Mouse (Mus musculus): Measurements from ENCODE around the gene Ilf3. TPM values are rescaled to one million over a fixed set of nuclear protein-coding genes. Genes with fewer than 3 reads are reported as not detected.
"Not testable (repeated sequence)": the region's sequence is repeated elsewhere in the genome, so short reads cannot be mapped to it uniquely, and the experiment has no call there.

Ilf3 gene
- 122 and 235 TPM in 2 replicates for polyA plus RNA-seq (2014; fragmentation: Nextera tagmentation; extraction: Ambion mirVana)

GRCm38 (mm10) chr9:21367357-21368111, at the start of gene Ilf3:
Gene Ilf3 (plus strand): TSS chr9:21367871.
- under 1% methylated on average over 60 of the region's 66 CpGs for WGBS
- no peaks in the 10 kb centered on the region for H3K9me3 ChIP-seq (ENCODE audit: control insufficient read depth, low read length)
- H3K9ac ChIP-seq (ENCODE audit: low read depth, low read length): peak within 1 kb of the TSS; percentile 93

GRCm38 (mm10) chr9:21318792-21319191, 48.9 kb upstream of the Ilf3 start:
- no peak for ATAC-seq (ENCODE audit: low FRiP score, low TSS enrichment)
- WGBS: 95% methylated on average over 6 of the region's 6 CpGs

More at GRCm38 (mm10) chr9:21367357-21368111, at the start of gene Ilf3:
- H3K4me1 ChIP-seq (ENCODE audit: control insufficient read depth, insufficient read depth, low read length): peaks cover 5% of the 10 kb centered on the region; the same call in 1 of the 2 replicates
- peak within 1 kb of the TSS; percentile 70 for H3K4me2 ChIP-seq (replicated peaks; ENCODE audit: low read depth, low read length)
- H3K27me3 ChIP-seq (ENCODE audit: control insufficient read depth, insufficient read depth, low read length): no peaks in the 10 kb centered on the region; the same call in 1 of the 2 replicates
- H3K4me3 ChIP-seq (ENCODE audit: low read length): peak within 1 kb of the TSS; percentile 97
- ATAC-seq (ENCODE audit: low FRiP score, low TSS enrichment): peak; percentile 88
- H3K27ac ChIP-seq (ENCODE audit: low read depth, low read length): peak within 1 kb of the TSS; percentile 91
- peaks cover 6% of the 10 kb centered on the region; the same call in 1 of the 2 replicates for H3K36me3 ChIP-seq (ENCODE audit: control insufficient read depth, insufficient read depth, low read length)

GRCm38 (mm10) chr9:21319503-21319902, 48.2 kb upstream of the Ilf3 start:
- ATAC-seq (ENCODE audit: low FRiP score, low TSS enrichment): no peak
- Histone ChIP-seq H3K4me3 (ENCODE audit: low read length) (no peak overlapping the region), H3K27ac (ENCODE audit: low read depth, low read length) (no peak overlapping the region), H3K4me2 (replicated peaks; ENCODE audit: low read depth, low read length) (no peak overlapping the region), H3K36me3 (ENCODE audit: control insufficient read depth, insufficient read depth, low read length) (no peaks in the 10 kb centered on the region), H3K27me3 (ENCODE audit: control insufficient read depth, insufficient read depth, low read length) (no peaks in the 10 kb centered on the region), H3K9ac (ENCODE audit: low read depth, low read length) (no peak overlapping the region), H3K4me1 (ENCODE audit: control insufficient read depth, insufficient read depth, low read length) (peaks cover 9% of the 10 kb centered on the region), H3K9me3 (ENCODE audit: control insufficient read depth, low read length) (no peaks in the 10 kb centered on the region)
- 93% methylated on average over 4 of the region's 4 CpGs for WGBS

More at GRCm38 (mm10) chr9:21318792-21319191, 48.9 kb upstream of the Ilf3 start:
- Histone ChIP-seq H3K36me3 (ENCODE audit: control insufficient read depth, insufficient read depth, low read length) (no peaks in the 10 kb centered on the region), H3K27ac (ENCODE audit: low read depth, low read length) (no peak overlapping the region), H3K9ac (ENCODE audit: low read depth, low read length) (no peak overlapping the region), H3K4me1 (ENCODE audit: control insufficient read depth, insufficient read depth, low read length) (peaks cover 9% of the 10 kb centered on the region), H3K4me3 (ENCODE audit: low read length) (no peak overlapping the region), H3K27me3 (ENCODE audit: control insufficient read depth, insufficient read depth, low read length) (no peaks in the 10 kb centered on the region), H3K9me3 (ENCODE audit: control insufficient read depth, low read length) (no peaks in the 10 kb centered on the region), H3K4me2 (replicated peaks; ENCODE audit: low read depth, low read length) (no peak overlapping the region)

GRCm38 (mm10) chr9:21320280-21320618, 47.4 kb upstream of the Ilf3 start:
- WGBS: 25% methylated on average over 4 of the region's 4 CpGs
- peaks cover 9% of the 10 kb centered on the region for H3K4me1 ChIP-seq (ENCODE audit: control insufficient read depth, insufficient read depth, low read length)
- peak; percentile 39 for ATAC-seq (ENCODE audit: low FRiP score, low TSS enrichment)
- H3K9me3 ChIP-seq (ENCODE audit: control insufficient read depth, low read length): no peaks in the 10 kb centered on the region
- H3K27ac ChIP-seq (ENCODE audit: low read depth, low read length): no peak overlapping the region
- H3K4me2 ChIP-seq (replicated peaks; ENCODE audit: low read depth, low read length): peak overlapping the region; percentile 67
- no peaks in the 10 kb centered on the region for H3K27me3 ChIP-seq (ENCODE audit: control insufficient read depth, insufficient read depth, low read length)
- peak overlapping the region; percentile 65 for H3K4me3 ChIP-seq (ENCODE audit: low read length)
- 0 out of 2 replicates have a peak overlapping the region, but pooled peaks have one; percentile 61 for H3K9ac ChIP-seq (ENCODE audit: low read depth, low read length)
- H3K36me3 ChIP-seq (ENCODE audit: control insufficient read depth, insufficient read depth, low read length): no peaks in the 10 kb centered on the region

GRCm38 (mm10) chr9:21320619-21321512, 46.8 kb upstream of the Ilf3 start, which contains the start of gene Slc44a2:
Gene Slc44a2 (plus strand): TSS chr9:21320698.
- H3K27ac ChIP-seq (ENCODE audit: low read depth, low read length): peak within 1 kb of the TSS; percentile 32; the same call in 1 of the 2 replicates
- WGBS: 1% methylated on average over 52 of the region's 52 CpGs
- no peaks in the 10 kb centered on the region for H3K36me3 ChIP-seq (ENCODE audit: control insufficient read depth, insufficient read depth, low read length)
- H3K4me1 ChIP-seq (ENCODE audit: control insufficient read depth, insufficient read depth, low read length): peaks cover 9% of the 10 kb centered on the region
- H3K27me3 ChIP-seq (ENCODE audit: control insufficient read depth, insufficient read depth, low read length): no peaks in the 10 kb centered on the region
- H3K4me3 ChIP-seq (ENCODE audit: low read length): peak within 1 kb of the TSS; percentile 65
- peak; percentile 94 for ATAC-seq (ENCODE audit: low FRiP score, low TSS enrichment)
- peak within 1 kb of the TSS; percentile 67 for H3K4me2 ChIP-seq (replicated peaks; ENCODE audit: low read depth, low read length)
- H3K9me3 ChIP-seq (ENCODE audit: control insufficient read depth, low read length): no peaks in the 10 kb centered on the region
- peak within 1 kb of the TSS; percentile 61 for H3K9ac ChIP-seq (ENCODE audit: low read depth, low read length)

- Histone ChIP-seq H3K9me3 (ENCODE audit: control insufficient read depth, low read length) (no peaks in the 10 kb centered on the region), H3K9ac (ENCODE audit: low read depth, low read length) (peak overlapping the region; percentile 61), H3K27ac (ENCODE audit: low read depth, low read length) (peak overlapping the region; percentile 18; the same call in 1 of the 2 replicates), H3K27me3 (ENCODE audit: control insufficient read depth, insufficient read depth, low read length) (no peaks in the 10 kb centered on the region), H3K4me2 (replicated peaks; ENCODE audit: low read depth, low read length) (peak overlapping the region; percentile 67), H3K4me1 (ENCODE audit: control insufficient read depth, insufficient read depth, low read length) (peaks cover 9% of the 10 kb centered on the region), H3K36me3 (ENCODE audit: control insufficient read depth, insufficient read depth, low read length) (no peaks in the 10 kb centered on the region), H3K4me3 (ENCODE audit: low read length) (peak overlapping the region; percentile 65)
- no peak for ATAC-seq (ENCODE audit: low FRiP score, low TSS enrichment)
- WGBS: 15% methylated on average over 6 of the region's 6 CpGs
Observed at GRCm38 (mm10) chr9:21321513-21321835, 46.2 kb upstream of the Ilf3 start.

- Histone ChIP-seq H3K9me3 (ENCODE audit: control insufficient read depth, low read length) (no peaks in the 10 kb centered on the region), H3K4me3 (ENCODE audit: low read length) (no peak overlapping the region; the same call in 1 of the 2 replicates), H3K4me1 (ENCODE audit: control insufficient read depth, insufficient read depth, low read length) (peaks cover 9% of the 10 kb centered on the region), H3K27ac (ENCODE audit: low read depth, low read length) (0 out of 2 replicates have a peak overlapping the region, but pooled peaks have one; percentile 18), H3K4me2 (replicated peaks; ENCODE audit: low read depth, low read length) (peak overlapping the region; percentile 67; the same call in 1 of the 2 replicates), H3K36me3 (ENCODE audit: control insufficient read depth, insufficient read depth, low read length) (no peaks in the 10 kb centered on the region), H3K27me3 (ENCODE audit: control insufficient read depth, insufficient read depth, low read length) (no peaks in the 10 kb centered on the region), H3K9ac (ENCODE audit: low read depth, low read length) (no peak overlapping the region; the same call in 1 of the 2 replicates)
- WGBS: 81% methylated on average over 19 of the region's 19 CpGs
- no peak for ATAC-seq (ENCODE audit: low FRiP score, low TSS enrichment)
Observed at GRCm38 (mm10) chr9:21322211-21322916, 45.3 kb upstream of the Ilf3 start.

GRCm38 (mm10) chr9:21322917-21323297, 44.8 kb upstream of the Ilf3 start:
- not testable (repeated sequence) for H3K36me3 ChIP-seq (ENCODE audit: control insufficient read depth, insufficient read depth, low read length); H3K9me3 ChIP-seq (ENCODE audit: control insufficient read depth, low read length); H3K4me2 ChIP-seq (replicated peaks; ENCODE audit: low read depth, low read length); H3K27ac ChIP-seq (ENCODE audit: low read depth, low read length); H3K9ac ChIP-seq (ENCODE audit: low read depth, low read length); H3K4me1 ChIP-seq (ENCODE audit: control insufficient read depth, insufficient read depth, low read length); H3K4me3 ChIP-seq (ENCODE audit: low read length); ATAC-seq (ENCODE audit: low FRiP score, low TSS enrichment); H3K27me3 ChIP-seq (ENCODE audit: control insufficient read depth, insufficient read depth, low read length)
- 90% methylated on average over 8 of the region's 8 CpGs for WGBS
